Mouse (Mus musculus) forebrain, embryonic 12.5 days (tissue): ENCODE results near the gene Hunk. TPM values are rescaled to one million over a fixed set of nuclear protein-coding genes. Genes with fewer than 3 reads are reported as not detected.

Source experiments
- ATAC-seq: fragments of 200-750 bp; cut with Nextera tagmentation; 2 replicates; pipeline ENCODE4 v1.8.0; 2017; ENCODE audit warnings: moderate TSS enrichment; ENCODE audit not compliant: low FRiP score
- H3K27ac ChIP-seq: fragments of 300-500 bp; sonication (generic); 2 replicates; pipeline ENCODE4 v1.5.1; 2016; ENCODE audit warnings: mild to moderate bottlenecking
- H3K27me3 ChIP-seq: fragments of 300-500 bp; sonication (generic); 2 replicates; pipeline ENCODE4 v1.6.1; 2016; ENCODE audit warnings: mild to moderate bottlenecking
- H3K36me3 ChIP-seq: fragments of 300-500 bp; sonication (generic); replicated peaks from 2 replicates; pipeline ENCODE4 v1.6.1; 2016; ENCODE audit warnings: mild to moderate bottlenecking
- H3K4me1 ChIP-seq: fragments of 300-500 bp; sonication (generic); 2 replicates; pipeline ENCODE4 v1.6.1; 2016
- H3K4me2 ChIP-seq: fragments of 300-500 bp; sonication (generic); 2 replicates; pipeline ENCODE4 v1.6.1; 2016; ENCODE audit warnings: mild to moderate bottlenecking, moderate library complexity
- H3K4me3 ChIP-seq: fragments of 300-500 bp; sonication (generic); replicated peaks from 2 replicates; pipeline ENCODE4 v1.5.1; 2016; ENCODE audit warnings: mild to moderate bottlenecking
- H3K9ac ChIP-seq: fragments of 300-500 bp; sonication (generic); 2 replicates; pipeline ENCODE4 v1.6.1; 2016; ENCODE audit warnings: mild to moderate bottlenecking
- H3K9me3 ChIP-seq: fragments of 300-500 bp; sonication (generic); 2 replicates; pipeline ENCODE4 v1.6.1; 2016
- WGBS: fragments of 180-500 bp; shearing (Covaris S2); methylation state at CpG from one replicate; pipeline ENCODE4 v1.1.7; 2016; 5-methylcytosine and 5-hydroxymethylcytosine counted together
- polyA plus RNA-seq: library from polyadenylated mRNA; unstranded; fragments of >200 nt; fragmentation: Nextera tagmentation; extraction: Ambion mirVana; gene quantifications from 2 replicates; pipeline ENCODE4 v1.2.1, GENCODE M21; 2016

Gene Hunk
- polyA plus RNA-seq, 1 experiment from 2014 or later, result 17.9 TPM

- no peaks in the 10 kb centered on the region; the same call in 1 of the 2 replicates for H3K36me3 ChIP-seq
- no peaks in the 10 kb centered on the region for H3K27me3 ChIP-seq
- peak overlapping the region; percentile 81 for H3K27ac ChIP-seq
- H3K4me3 ChIP-seq, result no peak overlapping the region
- H3K9me3 ChIP-seq, result peaks cover 3% of the 10 kb centered on the region; the same call in 1 of the 2 replicates
- peaks cover 84% of the 10 kb centered on the region for H3K4me1 ChIP-seq
- no peak overlapping the region; the same call in 1 of the 2 replicates for H3K9ac ChIP-seq
- peak overlapping the region; percentile 27 for H3K4me2 ChIP-seq
- 11% methylated on average over 7 of the region's 7 CpGs for WGBS
- peak; percentile 30; the same call in 1 of the 2 replicates for ATAC-seq
Observed at GRCm38 (mm10) chr16:90421145-90421544, 35.3 kb downstream of the Hunk start.

GRCm38 (mm10) chr16:90421551-90421950 lies 35.7 kb downstream of the Hunk start:
- Histone ChIP-seq H3K4me3 (no peak overlapping the region), H3K4me1 (peaks cover 85% of the 10 kb centered on the region), H3K9ac (no peak overlapping the region), H3K9me3 (peaks cover 2% of the 10 kb centered on the region; the same call in 1 of the 2 replicates), H3K4me2 (peak overlapping the region; percentile 27), H3K36me3 (no peaks in the 10 kb centered on the region; the same call in 1 of the 2 replicates), H3K27ac (peak overlapping the region; percentile 81), H3K27me3 (no peaks in the 10 kb centered on the region)
- peak; percentile 71 for ATAC-seq
- WGBS, result 8% methylated on average over 8 of the region's 8 CpGs

- Histone ChIP-seq H3K4me3 (no peak overlapping the region), H3K27ac (peak overlapping the region; percentile 81), H3K27me3 (no peaks in the 10 kb centered on the region), H3K9ac (no peak overlapping the region), H3K4me2 (peak overlapping the region; percentile 27), H3K9me3 (no peaks in the 10 kb centered on the region), H3K36me3 (no peaks in the 10 kb centered on the region; the same call in 1 of the 2 replicates), H3K4me1 (peaks cover 85% of the 10 kb centered on the region)
- WGBS, result 41% methylated on average over 11 of the region's 11 CpGs
- no peak for ATAC-seq
Observed at GRCm38 (mm10) chr16:90422108-90422529, 36.3 kb downstream of the Hunk start.

- no peak overlapping the region for H3K9ac ChIP-seq
- 0 out of 2 replicates have a peak overlapping the region, but pooled peaks have one; percentile 8 for H3K4me2 ChIP-seq
- H3K36me3 ChIP-seq, result no peaks in the 10 kb centered on the region
- H3K4me3 ChIP-seq, result no peak overlapping the region
- ATAC-seq, result peak; percentile 34; the same call in 1 of the 2 replicates
- H3K27ac ChIP-seq, result peak overlapping the region; percentile 14; the same call in 1 of the 2 replicates
- no peaks in the 10 kb centered on the region for H3K27me3 ChIP-seq
- peaks cover 69% of the 10 kb centered on the region for H3K4me1 ChIP-seq
- 32% methylated on average over 3 of the region's 3 CpGs for WGBS
- no peaks in the 10 kb centered on the region for H3K9me3 ChIP-seq
Observed at GRCm38 (mm10) chr16:90423898-90424297, 38.1 kb downstream of the Hunk start.

- Histone ChIP-seq H3K27me3 (no peaks in the 10 kb centered on the region), H3K4me2 (peak overlapping the region; percentile 8; the same call in 1 of the 2 replicates)
- ATAC-seq, result no peak
Observed at GRCm38 (mm10) chr16:90424391-90424790, 38.6 kb downstream of the Hunk start.

GRCm38 (mm10) chr16:90426234-90426633 lies 40.4 kb downstream of the Hunk start:
- ATAC-seq, result no peak
- Histone ChIP-seq H3K36me3 (no peaks in the 10 kb centered on the region), H3K27me3 (no peaks in the 10 kb centered on the region), H3K9me3 (no peaks in the 10 kb centered on the region), H3K27ac (no peak overlapping the region), H3K4me2 (no peak overlapping the region), H3K4me3 (no peak overlapping the region), H3K4me1 (peaks cover 50% of the 10 kb centered on the region), H3K9ac (no peak overlapping the region)
- 89% methylated on average over 5 of the region's 5 CpGs for WGBS

More at GRCm38 (mm10) chr16:90424391-90424790, 38.6 kb downstream of the Hunk start:
- H3K4me1 ChIP-seq, result peaks cover 64% of the 10 kb centered on the region
- H3K36me3 ChIP-seq, result no peaks in the 10 kb centered on the region
- 53% methylated on average over 9 of the region's 9 CpGs for WGBS
- no peak overlapping the region for H3K9ac ChIP-seq
- no peak overlapping the region for H3K4me3 ChIP-seq
- H3K9me3 ChIP-seq, result no peaks in the 10 kb centered on the region
- peak overlapping the region; percentile 14; the same call in 1 of the 2 replicates for H3K27ac ChIP-seq

- no peak for ATAC-seq
- WGBS, result 89% methylated on average over 8 of the region's 8 CpGs
- Histone ChIP-seq H3K27me3 (no peaks in the 10 kb centered on the region), H3K9ac (no peak overlapping the region), H3K27ac (no peak overlapping the region), H3K9me3 (no peaks in the 10 kb centered on the region), H3K36me3 (peaks cover 14% of the 10 kb centered on the region), H3K4me1 (peaks cover 32% of the 10 kb centered on the region), H3K4me3 (no peak overlapping the region), H3K4me2 (no peak overlapping the region)
Observed at GRCm38 (mm10) chr16:90427838-90428630, 42.2 kb downstream of the Hunk start.

- Histone ChIP-seq H3K27ac (no peak overlapping the region), H3K4me1 (peaks cover 21% of the 10 kb centered on the region), H3K27me3 (no peaks in the 10 kb centered on the region), H3K9ac (no peak overlapping the region), H3K9me3 (0 out of 2 replicates have a peak, but pooled peaks cover 2% of the 10 kb centered on the region), H3K36me3 (peaks cover 42% of the 10 kb centered on the region), H3K4me2 (no peak overlapping the region), H3K4me3 (no peak overlapping the region)
- ATAC-seq, result no peak
- 95% methylated on average over 12 of the region's 12 CpGs for WGBS
Observed at GRCm38 (mm10) chr16:90433551-90433950, 47.7 kb downstream of the Hunk start.

GRCm38 (mm10) chr16:90435231-90435630 lies 49.4 kb downstream of the Hunk start:
- H3K27ac ChIP-seq, result no peak overlapping the region
- no peak overlapping the region for H3K4me2 ChIP-seq
- 80% methylated on average over 4 of the region's 4 CpGs for WGBS
- ATAC-seq, result no peak
- 0 out of 2 replicates have a peak, but pooled peaks cover 2% of the 10 kb centered on the region for H3K9me3 ChIP-seq
- no peak overlapping the region for H3K4me3 ChIP-seq
- peaks cover 58% of the 10 kb centered on the region for H3K36me3 ChIP-seq
- no peak overlapping the region for H3K9ac ChIP-seq
- peaks cover 21% of the 10 kb centered on the region for H3K4me1 ChIP-seq
- H3K27me3 ChIP-seq, result no peaks in the 10 kb centered on the region

GRCm38 (mm10) chr16:90437276-90437675 lies 51.5 kb downstream of the Hunk start:
- Histone ChIP-seq H3K4me2 (no peak overlapping the region), H3K4me1 (peaks cover 26% of the 10 kb centered on the region), H3K9ac (no peak overlapping the region), H3K36me3 (peaks cover 54% of the 10 kb centered on the region), H3K9me3 (0 out of 2 replicates have a peak, but pooled peaks cover 2% of the 10 kb centered on the region), H3K27me3 (no peaks in the 10 kb centered on the region), H3K4me3 (no peak overlapping the region), H3K27ac (peak overlapping the region; percentile 53; the same call in 1 of the 2 replicates)
- no peak for ATAC-seq
- 28% methylated on average over 5 of the region's 5 CpGs for WGBS

GRCm38 (mm10) chr16:90439493-90439892 lies 53.7 kb downstream of the Hunk start:
- ATAC-seq, result no peak
- Histone ChIP-seq H3K4me2 (no peak overlapping the region), H3K27ac (no peak overlapping the region), H3K9ac (no peak overlapping the region), H3K4me1 (peaks cover 36% of the 10 kb centered on the region), H3K36me3 (peaks cover 35% of the 10 kb centered on the region; the same call in 1 of the 2 replicates), H3K27me3 (no peaks in the 10 kb centered on the region), H3K9me3 (no peaks in the 10 kb centered on the region), H3K4me3 (no peak overlapping the region)
- WGBS, result 85% methylated on average over 6 of the region's 6 CpGs

- no peaks in the 10 kb centered on the region for H3K27me3 ChIP-seq
- H3K9ac ChIP-seq, result no peak overlapping the region
- ATAC-seq, result no peak
- 37% methylated on average over 10 of the region's 10 CpGs for WGBS
- H3K4me3 ChIP-seq, result no peak overlapping the region
- no peak overlapping the region for H3K4me2 ChIP-seq
- H3K36me3 ChIP-seq, result peaks cover 25% of the 10 kb centered on the region; the same call in 1 of the 2 replicates
- H3K27ac ChIP-seq, result no peak overlapping the region
- H3K9me3 ChIP-seq, result no peaks in the 10 kb centered on the region
- peaks cover 31% of the 10 kb centered on the region for H3K4me1 ChIP-seq
Observed at GRCm38 (mm10) chr16:90440654-90441053, 54.8 kb downstream of the Hunk start.
